Mouse (Mus musculus) cortical plate, adult 2 months (tissue): ENCODE measurements around the gene Fut8.

ENCODE experiments used
- CTCF ChIP-seq: fragments of 200-500 bp; IDR thresholded peaks from 2 replicates; pipeline ENCODE4 v1.5.1; 2011; ENCODE audit warnings: mild to moderate bottlenecking, control low read depth, low read length; ENCODE audit not compliant: insufficient read depth; ENCODE audit errors: extremely low read depth
- POLR2A ChIP-seq: fragments of 200-500 bp; IDR thresholded peaks from 2 replicates; pipeline ENCODE4 v1.6.1; 2011; ENCODE audit warnings: mild to moderate bottlenecking, low read length, control low read depth; ENCODE audit not compliant: insufficient read depth; ENCODE audit errors: extremely low read depth

- no peak for TF ChIP-seq POLR2A
- no peak for TF ChIP-seq CTCF
These were observed 54.7 kb downstream of the Fut8 start for GRCm38 (mm10) chr12:77292375-77293258.
